Mouse (Mus musculus) inflammation-experienced regulatory T-cells, adult 6 months (primary cell): ENCODE measurements around the gene Zkscan6. TPM values are rescaled to one million over a fixed set of nuclear protein-coding genes. Genes with fewer than 3 reads are reported as not detected.

ENCODE experiments used
- ATAC-seq: one replicate; pipeline ENCODE4 v1.8.0; 2017
- polyA plus RNA-seq, 3 experiments: library from polyadenylated mRNA; unstranded; fragments of 100-300 nt; shearing (Covaris generic); gene quantifications; one replicate each; pipeline ENCODE4 v1.2.1; 2017

Gene Zkscan6
- polyA plus RNA-seq, 3 experiments from 2014 or later, result 7.6 to 17.5 (median 13.7) TPM

- no peak for ATAC-seq
Measured at GRCm38 (mm10) chr11:65814381-65814780, 7.4 kb downstream of the Zkscan6 start.

GRCm38 (mm10) chr11:65816237-65816636 lies 9.3 kb downstream of the Zkscan6 start:
- ATAC-seq, result no peak

- no peak for ATAC-seq
Measured at GRCm38 (mm10) chr11:65818193-65818592, 11.2 kb downstream of the Zkscan6 start.

GRCm38 (mm10) chr11:65820280-65820679 lies 13.3 kb downstream of the Zkscan6 start:
- no peak for ATAC-seq

GRCm38 (mm10) chr11:65820877-65821276 lies 13.9 kb downstream of the Zkscan6 start:
- no peak for ATAC-seq

- ATAC-seq, result no peak
Measured at GRCm38 (mm10) chr11:65824556-65824955, 17.6 kb downstream of the Zkscan6 start.

GRCm38 (mm10) chr11:65838999-65839398 lies 32.0 kb downstream of the Zkscan6 start:
- ATAC-seq, result no peak

GRCm38 (mm10) chr11:65846446-65846845 lies 39.5 kb downstream of the Zkscan6 start:
- no peak for ATAC-seq

- no peak for ATAC-seq
Measured at GRCm38 (mm10) chr11:65852066-65852465, 45.1 kb downstream of the Zkscan6 start.

GRCm38 (mm10) chr11:65861476-65861875 lies 54.5 kb downstream of the Zkscan6 start:
- ATAC-seq, result no peak

GRCm38 (mm10) chr11:65877146-65877775 lies 70.3 kb downstream of the Zkscan6 start:
- no peak for ATAC-seq

Other genes with a start within 250 kb of the Zkscan6 start
- gene Map2k4, start 18.9 kb upstream of the Zkscan6 start, polyA plus RNA-seq, result 10 to 100 TPM; 15.2 to 17.4 (median 15.8) TPM